ENCODE assay signal across 28 mouse cellular contexts in the genomic region with DNA sequence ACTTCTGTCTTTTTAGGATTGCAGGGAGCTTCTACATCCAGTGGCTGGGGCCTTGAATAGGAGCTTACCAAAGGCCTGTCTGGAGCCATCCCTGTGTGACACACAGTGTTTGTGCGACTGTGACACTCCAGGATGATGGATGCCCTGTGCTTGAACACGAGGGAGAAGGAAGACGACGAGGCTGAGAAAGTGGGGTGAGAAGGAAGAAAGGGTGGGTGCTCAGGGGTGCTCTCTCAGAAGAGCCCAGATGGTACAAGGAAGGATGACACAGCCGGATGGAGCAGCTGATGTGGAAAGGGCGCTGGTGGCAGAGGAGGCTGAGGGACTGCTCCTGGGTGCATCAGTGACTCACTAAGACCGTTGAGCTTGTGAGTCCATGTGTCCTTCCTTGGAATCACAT. TPM values are rescaled to one million over a fixed set of nuclear protein-coding genes. Genes with fewer than 3 reads are reported as not detected.
DNase-seq lines count a peak whose midpoint lies in the region; ATAC-seq and TF ChIP-seq lines count a peak whose summit lies in the region.
"Had no signal": no experiment of that assay in that cellular context is flagged by ENCODE, and none has a peak within 500 bp of the region (broad histone marks: within the 10 kb centered on the region; RNA-seq: fewer than 3 reads in every experiment).

Tm4sf19 (plus strand) TSS at position 240 of the 400 bp plus-strand sequence.

- H3K4me1 ChIP-seq in spleen, adult 2 months (ENCODE audit: control insufficient read depth, insufficient read depth, insufficient read length), result peaks cover 9% of the 10 kb centered on the region; the same call in 1 of the 2 replicates
- H3K4me1 ChIP-seq: forebrain, embryonic 13.5 days; midbrain, embryonic 13.5 days had no signal

- H3K27me3 ChIP-seq in spleen, adult 2 months (ENCODE audit: control insufficient read depth, insufficient read depth, low read length), result no peaks in the 10 kb centered on the region
- H3K27me3 ChIP-seq: forebrain, embryonic 13.5 days; heart, embryonic 12.5 days; midbrain, embryonic 13.5 days had no signal

- TF ChIP-seq CTCF in spleen, adult 2 months (IDR thresholded peaks at IDR 0.05; ENCODE audit: extremely low read depth, insufficient read depth, insufficient read length, insufficient replicate concordance), result no peak

- no peak for DNase-seq in frontal cortex, postnatal 25 days (ENCODE audit: low spot score in 2 of 2)
- DNase-seq in spleen, adult 2 months (ENCODE audit: low read depth in 1 of 2, low spot score in 2 of 2), result no peak
- no peak for DNase-seq in spleen, postnatal 4 days (ENCODE audit: low spot score in 2 of 2)
- peak; percentile 42 for DNase-seq in brain, adult 2 months (ENCODE audit: low read depth, low spot score)
- DNase-seq in lung, postnatal 36 days, result no peak
- DNase-seq: B cell, adult 2 months; cerebellum, adult 8-10 months; cerebellum, postnatal 25 days; gastrocnemius, postnatal 36 days; heart, adult 2 months; kidney, adult 9 months; kidney, postnatal 10 days; layer of hippocampus, adult 9-11 months; liver; lung, adult 2 months; lung, postnatal 10 days; right cerebral cortex, postnatal 14 days; spleen, adult 18-20 months had no signal

- ATAC-seq in frontal cortex, adult (ENCODE audit: low TSS enrichment), result 0 out of 2 replicates have a peak, but pooled peaks have one; percentile 41
- ATAC-seq: forebrain, embryonic 13.5 days; intestine, postnatal 0 days; midbrain, embryonic 13.5 days had no signal

- H3K36me3 ChIP-seq in spleen, adult 2 months (ENCODE audit: control insufficient read depth, insufficient read depth, low read length), result no peaks in the 10 kb centered on the region
- H3K36me3 ChIP-seq: heart, embryonic 12.5 days; midbrain, embryonic 13.5 days had no signal

- 0 out of 2 replicates have a peak within 1 kb of the TSS, but pooled peaks have one; percentile 8 for H3K27ac ChIP-seq in spleen, adult 2 months (ENCODE audit: insufficient read depth, low read length)
- H3K27ac ChIP-seq: forebrain, embryonic 13.5 days; heart, adult 2 months; hindbrain, embryonic 14.5 days; liver, embryonic 14.5 days; midbrain, embryonic 13.5 days had no signal

- H3K4me3 ChIP-seq in spleen, adult 2 months (ENCODE audit: extremely low read depth, insufficient read depth, insufficient read length), result no peak within 1 kb of the TSS
- H3K4me3 ChIP-seq: forebrain, embryonic 13.5 days; heart, adult 2 months; heart, embryonic 12.5 days; midbrain, embryonic 13.5 days had no signal

- WGBS in spleen, adult 2 months, result 83% methylated on average over 7 of the region's 7 CpGs

- TF ChIP-seq POLR2A in spleen, adult 2 months (IDR thresholded peaks at IDR 0.05; ENCODE audit: low read depth, low read length), result no peak

RNA-seq across cellular contexts. Expression of gene Tm4sf19, which starts in this region (rescaled TPM):
- polyA plus RNA-seq in spleen, adult 2 months (2012; rRNA removed), result 0.58 and 0.70 TPM in 2 replicates
- polyA plus RNA-seq: forebrain, embryonic 13.5 days; heart, embryonic 12.5 days; heart, postnatal 0 days; hindbrain, embryonic 14.5 days; intestine, postnatal 0 days; limb, embryonic 11.5 days; lung, adult 2 months; midbrain, embryonic 13.5 days; neural tube, embryonic 14.5 days had no signal
